Mouse (Mus musculus) small intestine, adult 2 months (tissue): ENCODE measurements around the gene Cd300a.

Experiments used
- CTCF ChIP-seq: fragments of 200-500 bp; IDR thresholded peaks from 2 replicates; pipeline ENCODE4 v1.5.1; 2012; ENCODE audit warnings: low read depth, mild to moderate bottlenecking, control low read depth, inconsistent platforms, low read length, moderate library complexity, mixed read lengths; ENCODE audit not compliant: insufficient replicate concordance, insufficient read length; ENCODE audit errors: extremely low read depth
- POLR2A ChIP-seq: fragments of 200-500 bp; IDR thresholded peaks from 2 replicates; pipeline ENCODE4 v1.6.1; 2012; ENCODE audit warnings: low read depth, mild to moderate bottlenecking, control low read depth, inconsistent platforms, low read length, moderate library complexity

DNA sequence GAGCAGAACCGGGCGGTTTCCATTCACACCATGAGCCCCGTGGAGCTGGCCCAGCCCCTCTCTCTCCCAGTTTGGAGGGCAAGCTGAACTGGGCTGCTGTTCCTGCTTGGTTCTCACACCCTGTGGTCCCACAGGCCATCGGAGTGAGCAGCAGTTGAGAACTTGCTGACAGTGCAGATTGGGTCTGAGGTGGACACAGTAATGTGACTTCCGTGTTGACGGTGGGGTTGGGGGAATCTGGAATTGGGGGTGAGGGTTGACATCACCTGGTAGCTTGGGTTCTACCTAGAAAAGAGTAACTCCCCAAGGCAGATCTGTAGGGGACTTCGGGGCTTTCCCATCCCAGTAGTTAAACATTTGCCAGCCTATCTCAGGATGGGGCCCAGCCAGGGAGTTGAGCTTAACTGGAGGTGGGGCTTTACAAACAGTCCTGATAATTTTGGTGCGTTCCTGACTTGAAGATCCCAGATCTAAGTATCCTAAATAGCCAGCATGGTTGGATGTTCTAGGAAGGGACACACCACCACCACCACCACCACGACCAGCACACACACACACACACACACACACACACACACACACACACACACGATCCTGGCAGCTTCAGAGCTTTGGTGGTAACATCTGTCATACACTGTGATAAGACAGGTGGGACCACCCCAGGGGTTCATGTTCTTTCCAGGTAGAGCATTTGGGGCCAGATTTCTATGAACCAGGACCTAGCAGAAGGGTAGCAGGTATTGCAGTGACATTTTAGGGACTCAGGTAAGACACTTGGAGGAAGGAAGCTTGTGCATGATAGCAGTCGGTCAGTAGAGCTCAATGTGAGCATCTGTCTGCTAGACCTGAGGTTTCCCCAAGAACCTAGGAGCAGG is 22.2 kb upstream of the Cd300a start:
- no peak for TF ChIP-seq CTCF
- TF ChIP-seq POLR2A: no peak
